Comparison of ENCODE assay signal across 30 mouse cellular contexts in the genomic region with DNA sequence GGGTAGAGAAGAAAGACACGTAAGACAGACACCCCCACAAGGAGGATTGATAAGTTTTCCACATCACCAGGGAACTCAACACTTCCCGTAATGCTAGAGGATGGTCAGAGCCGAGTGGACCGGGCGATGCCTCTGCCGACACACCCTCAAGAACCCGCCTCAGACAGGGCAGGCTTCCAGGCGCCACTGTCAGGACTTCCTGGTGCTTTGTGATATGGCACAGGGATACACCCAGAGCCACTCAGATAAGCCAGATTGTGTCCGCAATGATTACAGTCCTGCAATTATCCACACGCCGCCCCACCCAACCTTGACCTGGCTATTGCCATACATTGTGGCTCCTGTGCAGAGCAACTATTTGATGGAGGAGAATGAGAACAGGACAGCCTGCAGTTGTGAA. TPM values are rescaled to one million over a fixed set of nuclear protein-coding genes. Genes with fewer than 3 reads are reported as not detected.
DNase-seq lines count a peak whose midpoint lies in the region; ATAC-seq and TF ChIP-seq lines count a peak whose summit lies in the region.
"Had no signal": no experiment of that assay in that cellular context is flagged by ENCODE, and none has a peak within 500 bp of the region (broad histone marks: within the 10 kb centered on the region; RNA-seq: fewer than 3 reads in every experiment).

No protein-coding gene starts in this region.

- H3K4me1 ChIP-seq in midbrain, embryonic 11.5 days (ENCODE audit: control insufficient read depth, insufficient read depth, low read length), result no peaks in the 10 kb centered on the region
- peaks cover 20% of the 10 kb centered on the region for H3K4me1 ChIP-seq in midbrain, embryonic 10.5 days
- H3K4me1 ChIP-seq in stomach, postnatal 0 days (replicated peaks; ENCODE audit: control insufficient read depth, insufficient read depth), result no peaks in the 10 kb centered on the region
- H3K4me1 ChIP-seq: stomach, embryonic 15.5 days had no signal

- no peak for ATAC-seq in midbrain, embryonic 11.5 days (ENCODE audit: low FRiP score)
- peak; percentile 67 for ATAC-seq in stomach, postnatal 0 days (ENCODE audit: low FRiP score, low TSS enrichment)
- no peak for ATAC-seq in megakaryocyte-erythroid progenitor cell, adult 5-6 weeks (replicated peaks; ENCODE audit: low FRiP score, low TSS enrichment, poor library complexity, severe bottlenecking)
- ATAC-seq: activated CD4-positive, CD25-positive, alpha-beta regulatory T cell, adult 4 months had no signal

- H3K27me3 ChIP-seq in midbrain, embryonic 11.5 days (ENCODE audit: control insufficient read depth, insufficient read depth, low read length), result 0 out of 2 replicates have a peak, but pooled peaks cover 2% of the 10 kb centered on the region
- H3K27me3 ChIP-seq in midbrain, embryonic 10.5 days (ENCODE audit: low read depth, poor library complexity, severe bottlenecking), result no peaks in the 10 kb centered on the region
- no peaks in the 10 kb centered on the region for H3K27me3 ChIP-seq in stomach, postnatal 0 days (ENCODE audit: control insufficient read depth, insufficient read depth, low read length)
- H3K27me3 ChIP-seq: embryonic facial prominence, embryonic 12.5 days; forebrain, embryonic 12.5 days; hindbrain, embryonic 15.5 days; neural tube, embryonic 12.5 days; stomach, embryonic 15.5 days had no signal

- no peak overlapping the region for H3K4me2 ChIP-seq in midbrain, embryonic 11.5 days
- H3K4me2 ChIP-seq in stomach, postnatal 0 days (replicated peaks; ENCODE audit: low read depth), result no peak overlapping the region
- H3K4me2 ChIP-seq: embryonic facial prominence, embryonic 12.5 days; forebrain, embryonic 12.5 days; heart, embryonic 15.5 days; hindbrain, embryonic 15.5 days; kidney, embryonic 15.5 days; neural tube, embryonic 12.5 days; stomach, embryonic 15.5 days had no signal

- no peaks in the 10 kb centered on the region for H3K9me3 ChIP-seq in midbrain, embryonic 11.5 days (ENCODE audit: control insufficient read depth, low read length)
- no peaks in the 10 kb centered on the region for H3K9me3 ChIP-seq in midbrain, embryonic 10.5 days (replicated peaks)
- H3K9me3 ChIP-seq in stomach, postnatal 0 days (ENCODE audit: control insufficient read depth, low read length), result no peaks in the 10 kb centered on the region
- H3K9me3 ChIP-seq: embryonic facial prominence, embryonic 12.5 days; forebrain, embryonic 12.5 days; heart, embryonic 15.5 days; hindbrain, embryonic 15.5 days; kidney, embryonic 15.5 days; neural tube, embryonic 12.5 days; stomach, embryonic 15.5 days had no signal

- no peak for TF ChIP-seq CTCF in stomach, postnatal 0 days (IDR thresholded peaks at IDR 0.05; ENCODE audit: low read depth)

- intact Hi-C loops in heart, postnatal 14 days (cut with DNase I), result no loop called here

- H3K9ac ChIP-seq in midbrain, embryonic 11.5 days (ENCODE audit: low read length), result no peak overlapping the region
- H3K9ac ChIP-seq in stomach, postnatal 0 days (ENCODE audit: low read length), result no peak overlapping the region
- H3K9ac ChIP-seq: embryonic facial prominence, embryonic 12.5 days; forebrain, embryonic 12.5 days; heart, embryonic 15.5 days; hindbrain, embryonic 15.5 days; kidney, embryonic 15.5 days; neural tube, embryonic 12.5 days; stomach, embryonic 15.5 days had no signal

- H3K27ac ChIP-seq in midbrain, embryonic 11.5 days (ENCODE audit: low read depth, low read length), result no peak overlapping the region
- H3K27ac ChIP-seq in midbrain, embryonic 10.5 days (replicated peaks), result no peak overlapping the region
- H3K27ac ChIP-seq in stomach, postnatal 0 days (replicated peaks), result no peak overlapping the region
- H3K27ac ChIP-seq: embryonic facial prominence, embryonic 12.5 days; forebrain, embryonic 12.5 days; heart, embryonic 15.5 days; hindbrain, embryonic 15.5 days; kidney, embryonic 15.5 days; neural tube, embryonic 12.5 days; stomach, embryonic 15.5 days had no signal

- WGBS in midbrain, embryonic 11.5 days, result 95% methylated on average over 11 of the region's 11 CpGs
- 90% methylated on average over 11 of the region's 11 CpGs for WGBS in midbrain, embryonic 10.5 days
- WGBS in stomach, postnatal 0 days, result 68% methylated on average over 11 of the region's 11 CpGs

- DNase-seq in heart, postnatal 14 days, result peak; percentile 8 to 13
- DNase-seq in heart, adult 11 months, result no peak
- DNase-seq in midbrain, embryonic 11.5 days (ENCODE audit: low spot score, missing footprints), result peak; percentile 28
- DNase-seq in midbrain, embryonic 10.5 days (ENCODE audit: low spot score), result no peak
- peak; percentile 70 for DNase-seq in lung, postnatal 14 days
- DNase-seq in stomach, postnatal 0 days (ENCODE audit: low spot score), result peak; percentile 59
- no peak for DNase-seq in adrenal gland, postnatal 25 days
- DNase-seq: adrenal gland, postnatal 10 days; cerebellum, adult 2 months; cerebellum, postnatal 25 days; gastrocnemius, postnatal 36 days; midbrain, embryonic 14.5 days; right cerebral cortex, postnatal 14 days; thymus, adult 2 months had no signal

- no peak for TF ChIP-seq EP300 in stomach, postnatal 0 days (optimal IDR thresholded peaks at IDR 0.05)

- H3K4me3 ChIP-seq in midbrain, embryonic 11.5 days (ENCODE audit: low read depth, low read length), result no peak overlapping the region
- H3K4me3 ChIP-seq in midbrain, embryonic 10.5 days, result no peak overlapping the region
- H3K4me3 ChIP-seq in stomach, postnatal 0 days (ENCODE audit: low read depth, low read length), result no peak overlapping the region
- H3K4me3 ChIP-seq: embryonic facial prominence, embryonic 12.5 days; forebrain, embryonic 12.5 days; heart, embryonic 15.5 days; hindbrain, embryonic 15.5 days; kidney, embryonic 15.5 days; neural tube, embryonic 12.5 days; stomach, embryonic 15.5 days had no signal

- H3K36me3 ChIP-seq in midbrain, embryonic 11.5 days (ENCODE audit: control insufficient read depth, insufficient read depth, low read length), result no peaks in the 10 kb centered on the region
- H3K36me3 ChIP-seq in midbrain, embryonic 10.5 days, result no peaks in the 10 kb centered on the region
- H3K36me3 ChIP-seq in stomach, postnatal 0 days (ENCODE audit: control insufficient read depth, insufficient read depth, low read length), result no peaks in the 10 kb centered on the region
- H3K36me3 ChIP-seq: embryonic facial prominence, embryonic 12.5 days; forebrain, embryonic 12.5 days; heart, embryonic 15.5 days; hindbrain, embryonic 15.5 days; kidney, embryonic 15.5 days; neural tube, embryonic 12.5 days; stomach, embryonic 15.5 days had no signal

RNA-seq across cellular contexts. Expression of gene E030025P04Rik, which starts 36.1 kb away (rescaled TPM):
- total RNA-seq in heart, postnatal 14 days (2021), result not detected
- not detected in 2 replicates for polyA plus RNA-seq in midbrain, embryonic 11.5 days (2014; fragmentation: Nextera tagmentation; extraction: Ambion mirVana)
- polyA plus RNA-seq in midbrain, embryonic 10.5 days (2016; fragmentation: Nextera tagmentation; extraction: Ambion mirVana), result not detected in 2 replicates
- not detected in 2 replicates for polyA plus RNA-seq in stomach, postnatal 0 days (2015; fragmentation: Nextera tagmentation; extraction: Ambion mirVana)
- total RNA-seq in adrenal gland, postnatal 25 days (2021), result not detected in 2 replicates
- total RNA-seq in megakaryocyte-erythroid progenitor cell, adult 5-6 weeks (2014; fragmentation: Nextera tagmentation), result not detected in 2 replicates
- total RNA-seq in megakaryocyte-erythroid progenitor cell, adult 5-6 weeks (2017), result not detected in 2 replicates
- total RNA-seq: adrenal gland, postnatal 10 days; gastrocnemius, postnatal 36 days; heart, adult 8-10 months; hematopoietic stem cell, adult 5-6 weeks; layer of hippocampus, postnatal 25 days; left cerebral cortex, postnatal 10 days; liver, adult 2 months had no signal
- polyA plus RNA-seq: activated CD4-positive, CD25-positive, alpha-beta regulatory T cell, adult 4 months; cerebellum, adult 2 months; embryonic facial prominence, embryonic 12.5 days; forebrain, embryonic 12.5 days; heart, embryonic 15.5 days; hindbrain, embryonic 15.5 days; kidney, embryonic 15.5 days; limb, embryonic 11.5 days; liver, adult 2 months; liver, embryonic 16.5 days; midbrain, embryonic 14.5 days; neural tube, embryonic 12.5 days; stomach, embryonic 15.5 days; thymus, adult 2 months had no signal

Comparison
In these comparisons a context has a peak if more than half of its experiments do, and no peak if none do; other contexts are left out.
1. DNase-seq: peak in heart, postnatal 14 days (2 of 2), midbrain, embryonic 11.5 days (single experiment), lung, postnatal 14 days (single experiment) and stomach, postnatal 0 days (single experiment); none in heart, adult 11 months (single experiment), midbrain, embryonic 10.5 days (single experiment) and adrenal gland, postnatal 25 days (single experiment).